Mouse (Mus musculus) midbrain, embryonic 15.5 days (tissue): ENCODE results near the gene Gm21885. TPM values are rescaled to one million over a fixed set of nuclear protein-coding genes. Genes with fewer than 3 reads are reported as not detected.
"Not testable (repeated sequence)": the region's sequence is repeated elsewhere in the genome, so short reads cannot be mapped to it uniquely, and the experiment has no call there.

ENCODE experiments used
- ATAC-seq: fragments of 200-750 bp; cut with Nextera tagmentation; replicated peaks from 2 replicates; pipeline ENCODE4 v1.8.0; 2017; ENCODE audit warnings: moderate TSS enrichment
- H3K27ac ChIP-seq: fragments of 300-500 bp; sonication (generic); 2 replicates; pipeline ENCODE4 v1.5.1; 2015; ENCODE audit warnings: mild to moderate bottlenecking, inconsistent platforms
- H3K27me3 ChIP-seq: fragments of 300-500 bp; sonication (generic); replicated peaks from 2 replicates; pipeline ENCODE4 v1.6.1; 2015; ENCODE audit warnings: inconsistent platforms
- H3K36me3 ChIP-seq: fragments of 300-500 bp; sonication (generic); replicated peaks from 2 replicates; pipeline ENCODE4 v1.6.1; 2015; ENCODE audit warnings: inconsistent platforms
- H3K4me1 ChIP-seq: fragments of 300-500 bp; sonication (generic); 2 replicates; pipeline ENCODE4 v1.6.1; 2015; ENCODE audit warnings: inconsistent platforms
- H3K4me2 ChIP-seq: fragments of 300-500 bp; sonication (generic); 2 replicates; pipeline ENCODE4 v1.6.1; 2015; ENCODE audit warnings: inconsistent platforms, mild to moderate bottlenecking, moderate library complexity
- H3K4me3 ChIP-seq: fragments of 300-500 bp; sonication (generic); 2 replicates; pipeline ENCODE4 v1.5.1; 2015; ENCODE audit warnings: mild to moderate bottlenecking, inconsistent platforms
- H3K9ac ChIP-seq: fragments of 300-500 bp; sonication (generic); 2 replicates; pipeline ENCODE4 v1.6.1; 2015; ENCODE audit warnings: mild to moderate bottlenecking, inconsistent platforms
- H3K9me3 ChIP-seq: fragments of 300-500 bp; sonication (generic); 2 replicates; pipeline ENCODE4 v1.6.1; 2016; ENCODE audit warnings: inconsistent platforms
- WGBS: fragments of 180-500 bp; shearing (Covaris S2); methylation state at CpG from one replicate; pipeline ENCODE4 v1.1.7; 2015; ENCODE audit warnings: mixed read lengths; 5-methylcytosine and 5-hydroxymethylcytosine counted together
- polyA plus RNA-seq: library from polyadenylated mRNA; unstranded; fragments of >200 nt; fragmentation: Nextera tagmentation; extraction: Ambion mirVana; gene quantifications from 2 replicates; pipeline ENCODE4 v1.2.1, GENCODE M21; 2015

The Gm21885 gene
- polyA plus RNA-seq, 1 experiment from 2014 or later, result 0.89 TPM

DNA sequence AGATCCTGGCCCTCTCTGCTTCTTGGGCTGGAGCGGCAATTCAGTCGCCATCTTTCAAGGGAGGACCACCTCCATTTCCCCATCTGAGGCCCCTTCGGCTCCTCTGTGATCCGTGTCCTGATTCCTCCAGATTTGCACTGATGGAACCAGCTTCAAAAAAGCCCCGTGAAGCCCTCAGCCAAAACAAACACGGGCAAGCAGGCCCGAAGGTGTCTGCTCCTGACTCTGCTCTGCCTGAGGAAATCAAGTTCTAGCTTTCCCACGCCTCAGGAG, 34.9 kb upstream of the Gm21885 start:
- H3K4me1 ChIP-seq, result peaks cover 30% of the 10 kb centered on the region
- no peak overlapping the region for H3K9ac ChIP-seq
- no peak overlapping the region for H3K4me2 ChIP-seq
- H3K4me3 ChIP-seq, result no peak overlapping the region
- H3K36me3 ChIP-seq, result no peaks in the 10 kb centered on the region
- H3K27ac ChIP-seq, result peak overlapping the region; percentile 53; the same call in 1 of the 2 replicates
- 55% methylated on average over 8 of the region's 8 CpGs for WGBS
- ATAC-seq, result no peak
- no peaks in the 10 kb centered on the region for H3K9me3 ChIP-seq
- no peaks in the 10 kb centered on the region for H3K27me3 ChIP-seq

- Histone ChIP-seq H3K36me3 (no peaks in the 10 kb centered on the region), H3K9ac (no peak overlapping the region), H3K27me3 (no peaks in the 10 kb centered on the region), H3K9me3 (no peaks in the 10 kb centered on the region), H3K4me2 (no peak overlapping the region), H3K4me1 (0 out of 2 replicates have a peak, but pooled peaks cover 3% of the 10 kb centered on the region), H3K27ac (no peak overlapping the region), H3K4me3 (no peak overlapping the region)
- no peak for ATAC-seq
- WGBS, result 87% methylated on average over 9 of the region's 9 CpGs
These were observed 28.5 kb upstream of the Gm21885 start for GRCm38 (mm10) chr11:94253156-94253555.

DNA sequence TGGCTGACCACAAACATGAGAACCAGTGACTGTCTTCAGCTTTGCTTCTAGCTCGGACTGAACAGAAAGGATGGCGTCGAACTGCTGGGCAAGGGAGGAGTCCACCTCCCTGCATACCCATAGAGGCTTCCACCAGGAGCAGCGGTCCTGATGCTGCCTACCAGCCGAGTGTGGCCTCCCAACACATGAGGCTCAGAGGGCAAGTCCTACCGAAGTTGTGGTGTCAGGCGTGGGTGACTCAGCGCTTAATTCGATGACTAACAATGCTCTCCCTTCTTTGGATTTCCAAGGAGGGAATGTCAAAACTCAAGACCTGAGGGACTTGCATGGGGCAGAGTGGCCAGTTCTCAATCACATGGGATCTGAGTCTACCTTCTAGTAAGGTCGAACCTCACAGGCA, 28.0 kb upstream of the Gm21885 start:
- Histone ChIP-seq H3K9me3 (no peaks in the 10 kb centered on the region), H3K27me3 (no peaks in the 10 kb centered on the region), H3K27ac (no peak overlapping the region), H3K4me3 (no peak overlapping the region), H3K4me1 (0 out of 2 replicates have a peak, but pooled peaks cover 3% of the 10 kb centered on the region), H3K4me2 (no peak overlapping the region), H3K9ac (no peak overlapping the region), H3K36me3 (no peaks in the 10 kb centered on the region)
- no peak for ATAC-seq
- 88% methylated on average over 10 of the region's 10 CpGs for WGBS

GRCm38 (mm10) chr11:94255733-94256132, 25.9 kb upstream of the Gm21885 start:
- H3K27me3 ChIP-seq, result no peaks in the 10 kb centered on the region
- H3K4me2 ChIP-seq, result no peak overlapping the region
- H3K36me3 ChIP-seq, result no peaks in the 10 kb centered on the region
- no peak overlapping the region for H3K9ac ChIP-seq
- no peak overlapping the region for H3K27ac ChIP-seq
- WGBS, result 56% methylated on average over 5 of the region's 5 CpGs
- H3K4me1 ChIP-seq, result 0 out of 2 replicates have a peak, but pooled peaks cover 3% of the 10 kb centered on the region
- no peaks in the 10 kb centered on the region for H3K9me3 ChIP-seq
- no peak overlapping the region for H3K4me3 ChIP-seq
- no peak for ATAC-seq

DNA sequence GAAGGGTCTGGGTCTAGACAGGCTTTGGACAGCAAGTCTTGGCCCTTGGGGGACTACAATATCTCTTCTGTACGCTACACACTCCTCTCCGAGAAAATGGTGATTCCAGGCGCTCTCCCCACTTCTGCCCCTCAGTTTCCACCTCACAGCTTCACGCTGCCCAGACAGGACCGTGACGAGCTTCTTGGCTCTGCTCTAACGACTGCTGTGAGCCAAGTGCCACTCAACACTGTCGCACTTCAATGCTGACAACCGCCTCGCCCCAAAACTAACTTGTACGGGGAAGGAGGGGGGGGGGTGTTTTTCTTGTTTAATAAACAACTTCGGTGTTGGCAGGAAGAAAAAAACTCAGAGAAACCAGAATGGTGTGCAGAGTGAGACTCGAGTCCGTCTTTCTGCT, 23.7 kb upstream of the Gm21885 start:
- H3K9ac ChIP-seq, result no peak overlapping the region
- no peaks in the 10 kb centered on the region for H3K9me3 ChIP-seq
- 0 out of 2 replicates have a peak, but pooled peaks cover 3% of the 10 kb centered on the region for H3K4me1 ChIP-seq
- no peak overlapping the region for H3K4me3 ChIP-seq
- H3K27ac ChIP-seq, result no peak overlapping the region
- WGBS, result 67% methylated on average over 14 of the region's 14 CpGs
- H3K4me2 ChIP-seq, result no peak overlapping the region
- H3K27me3 ChIP-seq, result no peaks in the 10 kb centered on the region
- H3K36me3 ChIP-seq, result no peaks in the 10 kb centered on the region
- ATAC-seq, result no peak

DNA sequence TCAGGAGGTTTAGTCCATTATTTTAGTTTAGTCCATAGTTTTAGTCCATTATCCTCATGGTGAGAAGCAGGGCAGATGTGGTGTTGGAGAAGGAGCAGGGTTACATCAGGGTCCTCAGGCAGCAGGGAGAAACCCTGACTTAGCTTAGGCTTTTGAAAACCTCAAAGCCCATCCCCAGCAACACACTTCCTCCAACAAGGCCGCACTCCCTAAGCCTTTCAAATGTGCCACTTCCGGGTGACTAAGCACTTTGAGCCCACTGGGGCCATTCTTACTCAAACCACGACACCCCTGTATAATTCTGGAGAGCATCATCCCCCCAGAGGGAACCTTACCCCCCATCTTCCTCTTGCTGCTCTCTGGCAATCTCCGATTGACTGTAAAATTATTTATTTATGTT, 21.9 kb upstream of the Gm21885 start:
- Histone ChIP-seq H3K4me1 (0 out of 2 replicates have a peak, but pooled peaks cover 3% of the 10 kb centered on the region), H3K27me3 (no peaks in the 10 kb centered on the region), H3K4me2 (no peak overlapping the region), H3K4me3 (no peak overlapping the region), H3K9ac (no peak overlapping the region), H3K9me3 (no peaks in the 10 kb centered on the region), H3K27ac (no peak overlapping the region), H3K36me3 (no peaks in the 10 kb centered on the region)
- WGBS, result 61% methylated on average over 4 of the region's 4 CpGs
- no peak for ATAC-seq

- 65% methylated on average over 6 of the region's 6 CpGs for WGBS
- ATAC-seq, result no peak
- Histone ChIP-seq H3K4me1 (peaks cover 7% of the 10 kb centered on the region), H3K9me3 (no peaks in the 10 kb centered on the region), H3K27me3 (no peaks in the 10 kb centered on the region), H3K4me3 (no peak overlapping the region), H3K27ac (no peak overlapping the region), H3K4me2 (no peak overlapping the region), H3K9ac (no peak overlapping the region), H3K36me3 (no peaks in the 10 kb centered on the region)
These were observed 19.9 kb upstream of the Gm21885 start for GRCm38 (mm10) chr11:94261585-94262370.

- 1% methylated on average over 18 of the region's 18 CpGs for WGBS
- H3K27me3 ChIP-seq, result no peaks in the 10 kb centered on the region
- peak overlapping the region; percentile 61 for H3K4me2 ChIP-seq
- no peaks in the 10 kb centered on the region for H3K9me3 ChIP-seq
- peak overlapping the region; percentile 31 for H3K4me3 ChIP-seq
- peak; percentile 66 for ATAC-seq
- no peaks in the 10 kb centered on the region for H3K36me3 ChIP-seq
- H3K9ac ChIP-seq, result peak overlapping the region; percentile 34; the same call in 1 of the 2 replicates
- H3K4me1 ChIP-seq, result peaks cover 7% of the 10 kb centered on the region
- peak overlapping the region; percentile 51 for H3K27ac ChIP-seq
These were observed 16.4 kb upstream of the Gm21885 start for GRCm38 (mm10) chr11:94265134-94265785.

GRCm38 (mm10) chr11:94266155-94266554, 15.5 kb upstream of the Gm21885 start:
- H3K4me2 ChIP-seq, H3K4me3 ChIP-seq, H3K36me3 ChIP-seq, H3K9ac ChIP-seq, H3K27me3 ChIP-seq, ATAC-seq, H3K9me3 ChIP-seq, H3K27ac ChIP-seq, H3K4me1 ChIP-seq: not testable (repeated sequence)
- 79% methylated on average over 3 of the region's 3 CpGs for WGBS

DNA sequence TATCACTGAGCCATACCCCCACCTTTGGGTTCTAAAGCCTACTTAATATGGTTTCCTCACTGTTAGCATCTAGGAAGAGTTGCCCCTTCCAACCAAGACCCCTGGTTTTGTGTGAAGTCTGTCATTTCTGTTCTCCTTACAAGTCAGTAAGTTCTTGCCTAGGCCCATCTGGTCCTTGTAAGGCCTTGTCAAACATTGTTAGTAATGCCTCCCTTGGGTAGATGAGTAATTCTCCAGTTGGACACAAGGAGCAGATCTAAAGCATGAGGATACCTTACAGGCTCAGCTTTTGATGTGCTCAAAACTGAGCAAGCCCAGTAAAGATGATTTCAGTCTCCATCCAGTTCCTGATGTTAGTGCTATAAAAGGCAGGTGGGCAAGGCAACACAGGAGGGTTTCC, 12.9 kb upstream of the Gm21885 start:
- H3K27ac ChIP-seq, result no peak overlapping the region
- H3K4me1 ChIP-seq, result peaks cover 7% of the 10 kb centered on the region
- ATAC-seq, result no peak
- no peaks in the 10 kb centered on the region for H3K36me3 ChIP-seq
- no peak overlapping the region for H3K4me2 ChIP-seq
- H3K9me3 ChIP-seq, result no peaks in the 10 kb centered on the region
- no peaks in the 10 kb centered on the region for H3K27me3 ChIP-seq
- H3K4me3 ChIP-seq, result no peak overlapping the region
- H3K9ac ChIP-seq, result no peak overlapping the region

GRCm38 (mm10) chr11:94269906-94270305, 11.8 kb upstream of the Gm21885 start:
- Histone ChIP-seq H3K4me1 (peaks cover 7% of the 10 kb centered on the region), H3K9ac (no peak overlapping the region), H3K27ac (no peak overlapping the region), H3K4me2 (no peak overlapping the region), H3K4me3 (no peak overlapping the region), H3K36me3 (no peaks in the 10 kb centered on the region), H3K27me3 (no peaks in the 10 kb centered on the region), H3K9me3 (no peaks in the 10 kb centered on the region)
- ATAC-seq, result no peak
- WGBS, result 92% methylated on average over 7 of the region's 7 CpGs

- Histone ChIP-seq H3K27me3 (no peaks in the 10 kb centered on the region), H3K27ac (no peak overlapping the region), H3K36me3 (no peaks in the 10 kb centered on the region), H3K9me3 (no peaks in the 10 kb centered on the region), H3K4me3 (no peak overlapping the region), H3K4me1 (no peaks in the 10 kb centered on the region), H3K4me2 (no peak overlapping the region), H3K9ac (no peak overlapping the region)
- ATAC-seq, result no peak
- 82% methylated on average over 2 of the region's 2 CpGs for WGBS
These were observed 10.7 kb upstream of the Gm21885 start for GRCm38 (mm10) chr11:94271015-94271414.
